Mouse (Mus musculus) forebrain, embryonic 12.5 days (tissue): Measurements from ENCODE around the gene Acsl1. TPM values are rescaled to one million over a fixed set of nuclear protein-coding genes. Genes with fewer than 3 reads are reported as not detected.
"Not testable (repeated sequence)": the region's sequence is repeated elsewhere in the genome, so short reads cannot be mapped to it uniquely, and the experiment has no call there.

Experiments
- ATAC-seq: fragments of 200-750 bp; cut with Nextera tagmentation; 2 replicates; pipeline ENCODE4 v1.8.0; 2017; ENCODE audit warnings: moderate TSS enrichment; ENCODE audit not compliant: low FRiP score
- H3K27ac ChIP-seq: fragments of 300-500 bp; sonication (generic); 2 replicates; pipeline ENCODE4 v1.5.1; 2016; ENCODE audit warnings: mild to moderate bottlenecking
- H3K27me3 ChIP-seq: fragments of 300-500 bp; sonication (generic); 2 replicates; pipeline ENCODE4 v1.6.1; 2016; ENCODE audit warnings: mild to moderate bottlenecking
- H3K36me3 ChIP-seq: fragments of 300-500 bp; sonication (generic); replicated peaks from 2 replicates; pipeline ENCODE4 v1.6.1; 2016; ENCODE audit warnings: mild to moderate bottlenecking
- H3K4me1 ChIP-seq: fragments of 300-500 bp; sonication (generic); 2 replicates; pipeline ENCODE4 v1.6.1; 2016
- H3K4me2 ChIP-seq: fragments of 300-500 bp; sonication (generic); 2 replicates; pipeline ENCODE4 v1.6.1; 2016; ENCODE audit warnings: mild to moderate bottlenecking, moderate library complexity
- H3K4me3 ChIP-seq: fragments of 300-500 bp; sonication (generic); replicated peaks from 2 replicates; pipeline ENCODE4 v1.5.1; 2016; ENCODE audit warnings: mild to moderate bottlenecking
- H3K9ac ChIP-seq: fragments of 300-500 bp; sonication (generic); 2 replicates; pipeline ENCODE4 v1.6.1; 2016; ENCODE audit warnings: mild to moderate bottlenecking
- H3K9me3 ChIP-seq: fragments of 300-500 bp; sonication (generic); 2 replicates; pipeline ENCODE4 v1.6.1; 2016
- WGBS: fragments of 180-500 bp; shearing (Covaris S2); methylation state at CpG from one replicate; pipeline ENCODE4 v1.1.7; 2016; 5-methylcytosine and 5-hydroxymethylcytosine counted together
- polyA plus RNA-seq: library from polyadenylated mRNA; unstranded; fragments of >200 nt; fragmentation: Nextera tagmentation; extraction: Ambion mirVana; gene quantifications from 2 replicates; pipeline ENCODE4 v1.2.1, GENCODE M21; 2016

The Acsl1 gene
- polyA plus RNA-seq, 1 experiment from 2014 or later: 7.0 TPM

DNA sequence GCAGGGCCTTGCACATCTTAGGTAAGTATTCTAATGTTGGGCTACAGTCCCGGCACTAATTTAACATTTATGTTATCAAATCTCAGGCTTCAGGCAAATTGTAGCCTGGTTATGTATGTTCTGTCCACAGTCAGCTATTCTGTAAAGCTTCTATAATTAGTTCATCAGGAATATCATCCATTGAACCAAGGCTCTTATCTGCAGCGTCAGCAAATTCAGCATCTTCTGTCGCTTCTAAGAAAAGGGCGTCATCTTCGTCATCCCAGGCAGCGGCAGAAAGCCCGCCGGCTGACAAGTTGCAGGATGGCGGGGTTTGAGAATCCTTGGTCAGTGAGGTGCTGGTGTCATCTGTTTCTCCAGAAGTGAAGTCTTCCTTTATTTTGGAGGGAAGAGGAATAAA, 108.0 kb downstream of the Acsl1 start:
- H3K27me3 ChIP-seq: no peaks in the 10 kb centered on the region
- no peak overlapping the region for H3K4me2 ChIP-seq
- no peak overlapping the region for H3K27ac ChIP-seq
- H3K9ac ChIP-seq: no peak overlapping the region
- H3K4me3 ChIP-seq: no peak overlapping the region
- no peak for ATAC-seq
- H3K9me3 ChIP-seq: no peaks in the 10 kb centered on the region
- no peaks in the 10 kb centered on the region for H3K4me1 ChIP-seq
- peaks cover 57% of the 10 kb centered on the region for H3K36me3 ChIP-seq
- 92% methylated on average over 9 of the region's 9 CpGs for WGBS

- not testable (repeated sequence) for H3K27me3 ChIP-seq, H3K27ac ChIP-seq, H3K4me3 ChIP-seq, H3K4me1 ChIP-seq, H3K4me2 ChIP-seq, H3K9ac ChIP-seq, ATAC-seq, H3K9me3 ChIP-seq
- peaks cover 15% of the 10 kb centered on the region for H3K36me3 ChIP-seq
- 51% methylated on average over 4 of the region's 4 CpGs for WGBS
Observed at GRCm38 (mm10) chr8:46584328-46584727, 113.5 kb downstream of the Acsl1 start.

DNA sequence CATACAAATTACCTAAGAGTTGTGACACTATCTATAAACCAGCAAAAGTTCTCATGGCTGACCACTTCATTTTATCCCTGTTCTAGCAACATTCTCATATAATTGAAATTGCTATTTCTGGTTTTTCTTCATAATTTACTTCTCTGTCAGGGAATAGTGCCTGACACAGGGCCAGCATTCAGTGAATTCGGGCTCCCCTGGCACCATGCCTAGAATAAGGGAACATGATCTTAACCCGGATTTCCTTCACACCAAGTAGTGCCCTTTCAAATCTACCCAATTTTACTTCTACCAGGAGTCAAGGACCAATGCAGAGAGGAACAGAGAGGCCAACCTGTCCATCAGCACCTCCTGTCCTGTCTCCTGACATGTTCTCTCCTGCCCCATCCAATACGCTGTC, 114.7 kb downstream of the Acsl1 start:
- no peak overlapping the region for H3K9ac ChIP-seq
- ATAC-seq: no peak
- H3K4me3 ChIP-seq: no peak overlapping the region
- H3K4me1 ChIP-seq: no peaks in the 10 kb centered on the region
- H3K27ac ChIP-seq: no peak overlapping the region
- H3K36me3 ChIP-seq: peaks cover 8% of the 10 kb centered on the region
- WGBS: 86% methylated on average over 3 of the region's 3 CpGs
- H3K27me3 ChIP-seq: no peaks in the 10 kb centered on the region
- no peak overlapping the region for H3K4me2 ChIP-seq
- H3K9me3 ChIP-seq: no peaks in the 10 kb centered on the region

Other genes with a start within 250 kb of the Acsl1 start
- gene Helt, start 176.4 kb upstream of the Acsl1 start, polyA plus RNA-seq: 11.1 and 13.0 TPM in 2 replicates
- gene Cenpu, start 81.0 kb downstream of the Acsl1 start, polyA plus RNA-seq: 27.4 and 36.4 TPM in 2 replicates
- 10.2 and 10.9 TPM in 2 replicates for gene Primpol, start 146.2 kb downstream of the Acsl1 start, polyA plus RNA-seq
- 180 and 188 TPM in 2 replicates for gene Casp3, start 146.3 kb downstream of the Acsl1 start, polyA plus RNA-seq